Mouse (Mus musculus) adrenal gland, adult 8-10 months (tissue): ENCODE results near the gene Cox7a1. TPM values are rescaled to one million over a fixed set of nuclear protein-coding genes. Genes with fewer than 3 reads are reported as not detected.
"Not testable (repeated sequence)": the region's sequence is repeated elsewhere in the genome, so short reads cannot be mapped to it uniquely, and the experiment has no call there.

ENCODE experiments used
- DNase-seq: peaks from one replicate; pipeline ENCODE4 v3.0.0; 2022
- total RNA-seq, 4 experiments: library from RNA; stranded (reverse); gene quantifications; 2 replicates each; pipeline ENCODE4 v1.2.4; 2022

Cox7a1 gene
- total RNA-seq, 4 experiments from 2014 or later: 65.3 to 235 (median 137) TPM

DNA sequence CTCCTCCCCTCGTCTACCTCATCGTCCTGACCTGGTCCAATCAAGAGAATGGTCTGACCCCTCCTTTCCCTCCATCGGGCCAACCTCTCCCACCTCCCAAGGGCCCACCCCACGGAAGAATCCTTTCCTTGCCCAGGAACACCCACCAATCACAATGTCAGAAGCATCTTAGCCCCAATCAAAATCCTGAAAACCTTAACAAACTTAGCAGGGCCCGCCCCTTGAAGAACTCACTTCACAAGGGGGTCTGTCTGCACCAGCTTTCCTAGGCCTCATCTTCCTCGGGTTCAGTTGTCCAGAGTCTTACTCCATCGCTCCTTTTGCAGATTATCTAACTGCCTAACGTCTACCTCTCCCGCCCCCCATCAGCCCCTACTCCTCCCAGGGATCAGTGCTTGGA, 9.1 kb downstream of the Cox7a1 start:
- no peak for DNase-seq

GRCm38 (mm10) chr7:30193581-30194100, 9.7 kb downstream of the Cox7a1 start:
- DNase-seq: peak; percentile 71

GRCm38 (mm10) chr7:30194101-30194831, 10.3 kb downstream of the Cox7a1 start:
- no peak for DNase-seq

DNA sequence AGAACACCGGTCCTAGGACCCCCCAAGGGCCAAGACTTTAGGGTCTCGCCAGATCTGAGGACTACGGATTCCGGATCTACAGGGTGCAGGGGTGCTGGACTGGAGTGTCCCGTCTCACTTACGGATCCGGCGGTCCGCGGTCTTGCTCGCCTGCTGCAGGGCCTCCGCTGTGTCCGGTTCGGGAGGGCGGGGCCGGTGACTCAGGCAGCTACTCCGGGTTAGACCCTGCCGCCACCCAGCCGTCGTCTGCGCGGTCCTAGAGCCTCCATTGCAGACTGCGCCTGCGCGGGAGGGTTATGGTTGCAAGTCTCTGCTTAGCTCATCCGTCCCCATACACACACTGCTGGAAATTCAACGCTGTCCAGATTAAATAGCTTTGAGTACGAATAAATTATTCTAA, 10.9 kb downstream of the Cox7a1 start:
- DNase-seq: peak; percentile 95

- DNase-seq: no peak
Measured at GRCm38 (mm10) chr7:30195461-30195860, 11.5 kb downstream of the Cox7a1 start.

- no peak for DNase-seq
Measured at GRCm38 (mm10) chr7:30196171-30196570, 12.2 kb downstream of the Cox7a1 start.

GRCm38 (mm10) chr7:30197592-30198129, 13.7 kb downstream of the Cox7a1 start:
- DNase-seq: no peak

DNA sequence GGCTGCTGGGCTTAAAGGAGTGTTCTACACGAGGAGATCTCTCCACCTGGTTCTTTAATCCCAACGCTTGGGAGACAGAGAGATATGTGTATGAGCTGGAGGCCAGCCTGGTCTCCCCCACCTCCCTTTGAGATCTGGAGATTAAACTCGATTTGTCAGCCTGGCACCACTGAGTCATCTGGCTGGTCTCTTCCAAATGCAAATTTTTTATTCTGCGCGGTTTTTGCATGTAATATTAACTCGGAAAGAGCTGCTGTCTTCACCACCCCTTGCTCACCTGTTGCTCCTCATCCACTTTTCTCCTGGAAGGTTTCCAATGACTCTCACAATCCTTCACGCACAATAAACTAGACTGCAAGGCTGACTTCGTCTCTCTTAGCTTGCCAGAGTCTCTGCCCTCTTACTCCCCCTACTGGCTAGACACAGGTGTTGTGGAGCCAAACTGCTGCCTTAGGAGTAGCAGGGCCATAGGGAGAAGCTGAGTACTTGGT, 14.6 kb downstream of the Cox7a1 start, which contains the start of gene Capns1:
Capns1 (minus strand) TSS at position 331 of the 491 bp plus-strand sequence.
- no peak for DNase-seq

DNA sequence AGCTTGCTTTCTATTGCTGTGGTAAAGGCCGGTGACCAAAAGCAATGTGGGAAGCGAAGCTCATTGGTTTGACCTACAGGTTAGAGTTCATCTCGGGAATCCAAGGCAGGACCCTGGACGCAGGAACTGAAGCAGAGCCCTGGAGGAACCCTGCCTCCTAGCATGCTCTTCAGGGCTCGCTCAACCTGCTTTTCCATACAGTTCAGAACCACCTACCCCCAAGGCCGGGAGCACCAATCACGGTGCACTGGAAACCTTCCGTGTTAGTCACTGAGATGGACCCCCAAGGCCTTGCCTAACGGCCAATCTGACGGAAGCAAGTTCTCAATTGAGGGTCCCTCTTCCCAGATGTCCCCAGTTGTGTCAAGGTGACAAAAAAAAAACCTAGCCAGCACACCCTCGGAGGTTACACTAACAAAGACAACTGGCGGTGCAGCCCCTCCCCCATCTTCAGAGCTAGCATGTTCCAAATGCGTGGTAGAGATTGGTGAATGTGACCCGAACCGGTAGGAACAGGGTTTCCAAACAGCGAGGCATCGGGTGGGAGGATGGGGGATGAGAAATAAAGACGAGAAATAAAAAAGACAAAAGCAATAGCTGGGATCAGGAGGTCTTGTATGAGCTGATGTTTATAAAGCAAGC, 15.7 kb downstream of the Cox7a1 start:
- DNase-seq: no peak

GRCm38 (mm10) chr7:30200200-30200599, 16.3 kb downstream of the Cox7a1 start:
- DNase-seq: no peak

DNA sequence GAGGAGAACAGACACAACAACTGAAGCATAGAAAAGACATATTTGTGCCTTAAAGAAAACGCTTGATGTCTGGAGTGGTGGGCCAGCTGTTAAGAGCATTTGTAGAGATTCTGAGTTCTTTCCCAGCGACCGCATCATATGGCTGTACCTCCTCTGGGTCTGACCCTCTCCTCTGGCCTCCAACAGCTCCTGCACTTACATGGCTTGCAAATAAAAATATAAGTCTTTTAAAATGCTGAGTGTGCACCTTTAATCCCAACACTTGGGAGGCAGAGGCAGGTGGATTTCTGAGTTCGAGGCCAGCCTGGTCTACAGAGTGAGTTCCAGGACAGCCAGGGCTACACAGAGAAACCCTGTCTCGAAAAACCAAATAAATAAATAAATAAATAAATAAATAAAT, 16.7 kb downstream of the Cox7a1 start:
- not testable (repeated sequence) for DNase-seq

GRCm38 (mm10) chr7:30202895-30203690, 19.1 kb downstream of the Cox7a1 start:
- DNase-seq: peak; percentile 79

GRCm38 (mm10) chr7:30204380-30204779, 20.4 kb downstream of the Cox7a1 start:
- DNase-seq: no peak

GRCm38 (mm10) chr7:30205383-30205782, 21.4 kb downstream of the Cox7a1 start:
- no peak for DNase-seq

GRCm38 (mm10) chr7:30206364-30206763, 22.4 kb downstream of the Cox7a1 start:
- DNase-seq: not testable (repeated sequence)

GRCm38 (mm10) chr7:30211025-30211424, 27.1 kb downstream of the Cox7a1 start:
- DNase-seq: no peak

DNA sequence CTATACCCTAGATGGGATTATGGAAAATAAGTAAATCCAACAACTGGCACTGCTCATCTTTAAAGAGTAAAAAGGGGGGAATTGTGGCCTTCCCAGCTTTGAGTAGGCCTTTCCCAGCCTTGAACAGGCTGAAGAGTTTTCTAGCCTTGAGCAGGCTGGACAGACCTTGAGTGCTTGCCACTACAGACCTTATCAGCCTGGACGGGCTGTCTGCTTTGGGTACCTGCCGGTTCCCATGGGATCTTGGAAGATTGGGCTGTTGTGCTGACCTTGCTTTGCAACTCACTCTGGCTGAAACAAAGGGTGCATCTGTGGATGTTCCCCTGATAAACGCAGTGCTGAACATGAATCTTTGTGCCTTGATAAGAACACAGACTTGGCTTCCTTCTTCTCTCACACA, 29.9 kb downstream of the Cox7a1 start:
- DNase-seq: no peak

GRCm38 (mm10) chr7:30215875-30216274, 31.9 kb downstream of the Cox7a1 start:
- no peak for DNase-seq

- peak; percentile 54 for DNase-seq
Measured at GRCm38 (mm10) chr7:30216723-30217151, 32.8 kb downstream of the Cox7a1 start.

DNA sequence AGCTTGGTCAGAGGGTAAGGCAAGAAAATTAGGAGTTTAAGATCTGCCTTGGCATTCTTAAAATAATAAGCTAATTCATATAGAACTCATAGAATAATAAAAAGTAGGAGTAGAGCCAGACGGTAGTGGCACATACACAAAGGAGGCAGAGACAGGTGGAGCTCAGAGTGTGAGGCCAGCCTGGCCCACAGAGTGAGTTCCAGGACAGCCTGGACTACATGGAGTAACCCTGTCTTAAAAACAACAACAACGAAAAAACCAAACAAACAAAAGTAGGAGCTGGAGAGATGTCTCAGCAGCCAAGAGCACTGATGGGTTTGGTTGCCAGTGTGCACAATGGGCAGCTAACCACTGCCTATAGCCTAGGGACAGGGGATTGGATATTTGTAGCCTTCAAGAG, 33.3 kb downstream of the Cox7a1 start:
- DNase-seq: no peak

DNA sequence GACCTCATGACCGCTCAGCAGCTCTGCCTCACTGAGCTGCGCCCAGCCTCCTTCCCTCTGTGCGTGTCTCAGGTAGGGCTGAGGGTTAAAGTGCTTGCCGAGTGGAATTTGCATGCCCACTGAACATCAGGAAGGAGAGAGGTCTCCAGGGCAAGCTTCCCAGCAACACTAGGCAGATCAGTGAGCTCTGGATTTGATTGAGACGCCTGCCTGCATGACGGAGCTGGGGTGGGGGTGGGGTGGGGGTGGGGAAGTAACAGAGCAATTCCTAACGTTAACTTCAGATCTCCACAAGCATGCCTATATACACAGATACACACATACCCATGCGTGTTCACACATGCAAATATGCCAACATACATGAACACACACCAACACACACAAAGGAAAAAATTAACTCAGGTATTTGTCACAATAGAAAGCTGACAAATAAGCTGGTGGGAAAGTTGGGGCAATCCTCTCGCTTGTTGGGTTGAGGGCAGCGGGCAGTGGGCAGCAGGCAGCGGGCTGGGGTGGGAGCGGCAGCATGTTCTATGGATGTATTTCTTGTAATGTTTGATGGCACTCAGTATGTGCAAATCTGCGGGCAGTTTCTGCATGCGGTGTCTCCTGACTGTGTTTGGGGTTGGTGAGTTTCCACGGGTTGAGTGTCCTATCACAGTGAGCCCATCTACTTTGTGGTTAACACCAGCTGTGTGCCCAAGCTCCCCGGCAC, 35.5 kb downstream of the Cox7a1 start:
- no peak for DNase-seq

- DNase-seq: no peak
Measured at GRCm38 (mm10) chr7:30220008-30220356, 36.0 kb downstream of the Cox7a1 start.
